Mouse (Mus musculus) forebrain, embryonic 15.5 days (tissue): ENCODE data around the gene Itgae. TPM values are rescaled to one million over a fixed set of nuclear protein-coding genes. Genes with fewer than 3 reads are reported as not detected.

Experiments
- ATAC-seq: fragments of 200-750 bp; cut with Nextera tagmentation; replicated peaks from 2 replicates; pipeline ENCODE4 v1.8.0; 2017; ENCODE audit warnings: mild to moderate bottlenecking, moderate TSS enrichment, moderate library complexity
- H3K27ac ChIP-seq: fragments of 300-500 bp; sonication (generic); replicated peaks from 2 replicates; pipeline ENCODE4 v1.5.1; 2015; ENCODE audit warnings: mild to moderate bottlenecking, inconsistent platforms
- H3K27me3 ChIP-seq: fragments of 300-500 bp; sonication (generic); 2 replicates; pipeline ENCODE4 v1.6.1; 2015; ENCODE audit warnings: inconsistent platforms
- H3K36me3 ChIP-seq: fragments of 300-500 bp; sonication (generic); 2 replicates; pipeline ENCODE4 v1.6.1; 2015; ENCODE audit warnings: mild to moderate bottlenecking, inconsistent platforms
- H3K4me1 ChIP-seq: fragments of 300-500 bp; sonication (generic); 2 replicates; pipeline ENCODE4 v1.6.1; 2015; ENCODE audit warnings: inconsistent platforms
- H3K4me2 ChIP-seq: fragments of 300-500 bp; sonication (generic); replicated peaks from 2 replicates; pipeline ENCODE4 v1.6.1; 2015; ENCODE audit warnings: mild to moderate bottlenecking, inconsistent platforms
- H3K4me3 ChIP-seq: fragments of 300-500 bp; sonication (generic); 2 replicates; pipeline ENCODE4 v1.5.1; 2015; ENCODE audit warnings: mild to moderate bottlenecking, inconsistent platforms
- H3K9ac ChIP-seq: fragments of 300-500 bp; sonication (generic); replicated peaks from 2 replicates; pipeline ENCODE4 v1.6.1; 2015; ENCODE audit warnings: mild to moderate bottlenecking, inconsistent platforms
- H3K9me3 ChIP-seq: fragments of 300-500 bp; sonication (generic); 2 replicates; pipeline ENCODE4 v1.6.1; 2016; ENCODE audit warnings: inconsistent platforms
- WGBS: fragments of 180-500 bp; shearing (Covaris S2); methylation state at CpG from one replicate; pipeline ENCODE4 v1.1.7; 2015; ENCODE audit warnings: mixed read lengths; 5-methylcytosine and 5-hydroxymethylcytosine counted together
- polyA plus RNA-seq: library from polyadenylated mRNA; unstranded; fragments of >200 nt; fragmentation: Nextera tagmentation; extraction: Ambion mirVana; gene quantifications from 2 replicates; pipeline ENCODE4 v1.2.1, GENCODE M21; 2015

Gene Itgae
- polyA plus RNA-seq, 1 experiment from 2014 or later: 0.18 TPM

GRCm38 (mm10) chr11:73134222-73134621 is 43.8 kb downstream of the Itgae start:
- H3K4me1 ChIP-seq: peaks cover 26% of the 10 kb centered on the region
- H3K27me3 ChIP-seq: no peaks in the 10 kb centered on the region
- H3K9ac ChIP-seq: no peak overlapping the region; the same call in 1 of the 2 replicates
- no peak overlapping the region for H3K27ac ChIP-seq
- H3K4me2 ChIP-seq: no peak overlapping the region
- no peaks in the 10 kb centered on the region for H3K36me3 ChIP-seq
- no peak overlapping the region for H3K4me3 ChIP-seq
- no peak for ATAC-seq
- WGBS: 93% methylated on average over 5 of the region's 5 CpGs
- no peaks in the 10 kb centered on the region for H3K9me3 ChIP-seq

- H3K36me3 ChIP-seq: no peaks in the 10 kb centered on the region
- no peak overlapping the region for H3K27ac ChIP-seq
- peaks cover 26% of the 10 kb centered on the region for H3K4me1 ChIP-seq
- H3K27me3 ChIP-seq: no peaks in the 10 kb centered on the region
- H3K4me2 ChIP-seq: peak overlapping the region; percentile 90
- no peak overlapping the region for H3K9ac ChIP-seq
- no peak for ATAC-seq
- 87% methylated on average over 6 of the region's 6 CpGs for WGBS
- H3K9me3 ChIP-seq: no peaks in the 10 kb centered on the region
- peak overlapping the region; percentile 89 for H3K4me3 ChIP-seq
These were observed 46.2 kb downstream of the Itgae start for GRCm38 (mm10) chr11:73136587-73136986.

GRCm38 (mm10) chr11:73137116-73137515 is 46.7 kb downstream of the Itgae start:
- H3K4me1 ChIP-seq: peaks cover 26% of the 10 kb centered on the region
- no peaks in the 10 kb centered on the region for H3K9me3 ChIP-seq
- no peaks in the 10 kb centered on the region for H3K27me3 ChIP-seq
- no peak overlapping the region for H3K27ac ChIP-seq
- 32% methylated on average over 11 of the region's 11 CpGs for WGBS
- no peaks in the 10 kb centered on the region for H3K36me3 ChIP-seq
- peak overlapping the region; percentile 89 for H3K4me3 ChIP-seq
- peak overlapping the region; percentile 90 for H3K4me2 ChIP-seq
- peak overlapping the region; percentile 62; the same call in 1 of the 2 replicates for H3K9ac ChIP-seq
- no peak for ATAC-seq

GRCm38 (mm10) chr11:73137591-73138501 is 47.5 kb downstream of the Itgae start, which contains the start of gene Haspin:
Gene Haspin, minus strand, starts transcription at chr11:73138294.
- H3K4me1 ChIP-seq: peaks cover 26% of the 10 kb centered on the region
- no peaks in the 10 kb centered on the region for H3K9me3 ChIP-seq
- H3K27me3 ChIP-seq: no peaks in the 10 kb centered on the region
- no peak within 1 kb of the TSS for H3K27ac ChIP-seq
- H3K4me2 ChIP-seq: peak within 1 kb of the TSS; percentile 90
- no peaks in the 10 kb centered on the region for H3K36me3 ChIP-seq
- ATAC-seq: peak; percentile 97
- WGBS: under 1% methylated on average over 83 of the region's 84 CpGs
- peak within 1 kb of the TSS; percentile 89 for H3K4me3 ChIP-seq
- peak within 1 kb of the TSS; percentile 62 for H3K9ac ChIP-seq

GRCm38 (mm10) chr11:73144261-73144681 is 53.9 kb downstream of the Itgae start:
- no peak overlapping the region for H3K4me2 ChIP-seq
- ATAC-seq: no peak
- no peaks in the 10 kb centered on the region for H3K36me3 ChIP-seq
- WGBS: 68% methylated on average over 1 of the region's 1 CpGs
- no peaks in the 10 kb centered on the region for H3K27me3 ChIP-seq
- no peak overlapping the region for H3K4me3 ChIP-seq
- no peak overlapping the region for H3K9ac ChIP-seq
- H3K9me3 ChIP-seq: no peaks in the 10 kb centered on the region
- H3K4me1 ChIP-seq: no peaks in the 10 kb centered on the region
- no peak overlapping the region for H3K27ac ChIP-seq

GRCm38 (mm10) chr11:73146026-73146974 is 55.9 kb downstream of the Itgae start:
- Histone ChIP-seq H3K4me1 (no peaks in the 10 kb centered on the region), H3K9me3 (no peaks in the 10 kb centered on the region), H3K4me2 (no peak overlapping the region), H3K36me3 (no peaks in the 10 kb centered on the region), H3K4me3 (no peak overlapping the region), H3K27ac (no peak overlapping the region), H3K27me3 (no peaks in the 10 kb centered on the region), H3K9ac (no peak overlapping the region)
- WGBS: 55% methylated on average over 11 of the region's 11 CpGs
- ATAC-seq: no peak

- Histone ChIP-seq H3K9ac (no peak overlapping the region), H3K9me3 (no peaks in the 10 kb centered on the region), H3K27ac (no peak overlapping the region), H3K4me3 (no peak overlapping the region), H3K36me3 (no peaks in the 10 kb centered on the region), H3K4me2 (no peak overlapping the region), H3K4me1 (no peaks in the 10 kb centered on the region), H3K27me3 (no peaks in the 10 kb centered on the region)
- 54% methylated on average over 7 of the region's 7 CpGs for WGBS
- ATAC-seq: no peak
These were observed 56.6 kb downstream of the Itgae start for GRCm38 (mm10) chr11:73146975-73147365.

GRCm38 (mm10) chr11:73148209-73148608 is 57.8 kb downstream of the Itgae start:
- no peaks in the 10 kb centered on the region for H3K4me1 ChIP-seq
- H3K27me3 ChIP-seq: no peaks in the 10 kb centered on the region
- H3K4me3 ChIP-seq: no peak overlapping the region
- no peak overlapping the region for H3K27ac ChIP-seq
- H3K9me3 ChIP-seq: no peaks in the 10 kb centered on the region
- no peak for ATAC-seq
- no peaks in the 10 kb centered on the region for H3K36me3 ChIP-seq
- 68% methylated on average over 9 of the region's 9 CpGs for WGBS
- no peak overlapping the region for H3K4me2 ChIP-seq
- H3K9ac ChIP-seq: no peak overlapping the region

GRCm38 (mm10) chr11:73155071-73155470 is 64.7 kb downstream of the Itgae start:
- H3K27ac ChIP-seq: no peak overlapping the region
- no peak for ATAC-seq
- H3K36me3 ChIP-seq: no peaks in the 10 kb centered on the region
- H3K27me3 ChIP-seq: peaks cover 11% of the 10 kb centered on the region; the same call in 1 of the 2 replicates
- no peak overlapping the region for H3K9ac ChIP-seq
- H3K9me3 ChIP-seq: no peaks in the 10 kb centered on the region
- H3K4me1 ChIP-seq: peaks cover 1% of the 10 kb centered on the region
- no peak overlapping the region for H3K4me2 ChIP-seq
- WGBS: 58% methylated on average over 6 of the region's 6 CpGs
- no peak overlapping the region for H3K4me3 ChIP-seq

- Histone ChIP-seq H3K4me1 (peaks cover 9% of the 10 kb centered on the region), H3K36me3 (no peaks in the 10 kb centered on the region), H3K27me3 (peaks cover 23% of the 10 kb centered on the region; the same call in 1 of the 2 replicates), H3K27ac (no peak within 1 kb of the TSS), H3K4me3 (peak within 1 kb of the TSS; percentile 36), H3K4me2 (peak within 1 kb of the TSS; percentile 57), H3K9me3 (no peaks in the 10 kb centered on the region), H3K9ac (peak within 1 kb of the TSS; percentile 39)
- ATAC-seq: no peak
- whole genome bisulfite sequencing: 3% methylated on average over 49 of the region's 49 CpGs
These were observed 69.8 kb downstream of the Itgae start, which contains the start of gene P2rx5 for GRCm38 (mm10) chr11:73159957-73160810. Gene P2rx5, plus strand, starts transcription at chr11:73160421.

GRCm38 (mm10) chr11:73160811-73161200 is 70.4 kb downstream of the Itgae start:
- 24% methylated on average over 6 of the region's 6 CpGs for WGBS
- no peak overlapping the region for H3K27ac ChIP-seq
- no peak for ATAC-seq
- H3K4me2 ChIP-seq: peak overlapping the region; percentile 57; the same call in 1 of the 2 replicates
- H3K9me3 ChIP-seq: no peaks in the 10 kb centered on the region
- peak overlapping the region; percentile 36 for H3K4me3 ChIP-seq
- H3K9ac ChIP-seq: peak overlapping the region; percentile 39
- H3K27me3 ChIP-seq: peaks cover 23% of the 10 kb centered on the region; the same call in 1 of the 2 replicates
- H3K36me3 ChIP-seq: no peaks in the 10 kb centered on the region
- peaks cover 9% of the 10 kb centered on the region for H3K4me1 ChIP-seq
